Mouse (Mus musculus) embryo, embryonic 11.5 days (tissue): ENCODE results near the gene Adgrg5.
A peak's percentile ranks its signal among the peaks of the same experiment; 100 is the strongest.

Experiments
- DNase-seq: peaks from one replicate; pipeline ENCODE4 v3.0.0-alpha.2; 2012; ENCODE audit warnings: low read depth, low spot score

The Adgrg5 gene

DNA sequence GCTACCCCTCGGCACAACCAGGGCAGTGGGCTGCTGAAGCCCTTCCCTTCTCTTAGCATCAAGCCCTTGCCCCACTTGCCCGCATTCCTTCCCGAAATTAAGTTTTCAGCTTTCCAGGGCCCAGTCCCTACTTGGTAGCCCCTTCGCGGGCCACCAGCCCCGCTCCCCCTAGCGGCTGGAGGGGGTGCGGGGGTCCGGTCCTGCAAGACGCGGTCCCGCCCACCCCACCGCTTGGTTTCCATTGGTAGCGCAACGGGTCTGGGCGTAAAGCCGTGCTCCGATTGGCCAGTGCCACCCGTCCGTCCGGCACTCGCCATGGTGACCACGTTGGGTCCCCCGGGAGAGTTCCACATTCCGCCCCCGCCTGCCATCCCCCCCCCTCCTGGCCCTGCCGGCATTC, 6.1 kb upstream of the Adgrg5 start:
- peak; percentile 96 for DNase-seq

DNA sequence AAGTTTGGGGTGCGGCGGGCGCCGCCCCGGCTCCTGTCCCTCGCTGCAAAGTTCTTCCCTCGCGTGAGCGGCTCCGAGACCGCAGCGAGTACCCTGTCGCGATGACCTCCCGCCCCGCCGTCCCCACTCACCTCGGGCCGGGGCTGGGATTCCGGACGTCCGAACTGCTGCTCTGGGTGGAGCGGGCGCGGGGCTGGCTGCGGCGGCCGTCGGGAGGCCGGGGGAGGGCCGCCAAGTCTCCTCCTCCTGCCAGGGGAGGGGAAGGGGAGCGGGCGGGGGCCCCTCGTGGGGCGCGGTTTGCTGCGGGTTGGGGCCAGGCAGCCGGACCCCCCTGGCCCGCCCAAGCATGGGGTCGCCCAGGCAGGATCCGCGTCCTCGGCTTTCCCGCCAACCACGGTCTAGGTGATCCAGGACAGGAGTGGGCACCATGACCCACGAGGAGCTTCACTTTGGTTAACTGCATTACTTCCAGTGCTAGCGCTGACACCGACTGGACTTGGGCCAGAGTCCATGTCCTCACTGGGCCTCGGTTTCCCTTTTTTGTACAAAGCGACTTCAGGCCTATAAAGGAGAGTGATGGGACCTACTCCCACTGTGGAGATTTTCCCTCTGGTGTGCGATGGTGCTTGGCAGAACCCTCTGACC, 5.5 kb upstream of the Adgrg5 start, which contains the start of gene Ccdc102a:
Gene Ccdc102a (minus strand): TSS at position 248 of the 645 bp plus-strand sequence.
- no peak for DNase-seq

DNA sequence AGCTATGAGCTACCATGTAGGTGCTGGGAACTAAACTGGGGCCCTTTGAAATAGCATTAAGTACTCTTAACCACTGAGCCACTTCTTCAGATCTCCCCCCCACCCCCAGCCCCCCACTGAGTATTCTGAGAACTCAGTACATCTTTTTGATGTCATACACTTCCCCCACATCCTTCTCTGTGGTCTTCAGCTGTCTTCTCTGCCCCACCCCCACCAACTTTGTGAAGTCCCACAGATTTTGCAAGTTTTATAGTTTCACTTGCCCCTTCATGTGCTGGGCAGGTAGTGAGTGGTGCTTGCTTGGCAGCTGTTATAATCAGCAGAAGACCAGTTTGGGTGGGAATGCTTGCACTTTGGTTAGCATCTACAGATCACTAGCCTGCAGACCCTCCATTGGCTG, 4.2 kb upstream of the Adgrg5 start:
- DNase-seq, result no peak

DNA sequence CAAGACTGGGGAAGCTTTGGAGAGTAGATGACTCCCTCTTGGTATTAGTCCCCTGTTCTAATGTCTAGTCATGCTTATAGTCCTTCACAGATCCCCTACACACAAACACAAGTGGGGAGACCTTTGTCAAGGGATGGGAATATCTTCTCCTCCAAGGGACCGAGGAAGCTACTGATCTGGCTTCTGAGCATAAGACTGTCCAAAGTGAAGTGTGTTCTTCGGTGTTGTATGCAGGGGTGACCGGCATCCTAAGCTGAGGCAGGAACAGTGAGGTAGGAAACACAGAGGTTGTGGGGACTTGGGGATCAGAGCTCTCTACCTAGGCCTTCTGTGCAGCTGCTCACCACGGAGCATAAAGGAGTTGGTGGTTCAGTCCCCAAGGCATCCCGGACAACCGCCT, 1.3 kb upstream of the Adgrg5 start:
- no peak for DNase-seq

DNA sequence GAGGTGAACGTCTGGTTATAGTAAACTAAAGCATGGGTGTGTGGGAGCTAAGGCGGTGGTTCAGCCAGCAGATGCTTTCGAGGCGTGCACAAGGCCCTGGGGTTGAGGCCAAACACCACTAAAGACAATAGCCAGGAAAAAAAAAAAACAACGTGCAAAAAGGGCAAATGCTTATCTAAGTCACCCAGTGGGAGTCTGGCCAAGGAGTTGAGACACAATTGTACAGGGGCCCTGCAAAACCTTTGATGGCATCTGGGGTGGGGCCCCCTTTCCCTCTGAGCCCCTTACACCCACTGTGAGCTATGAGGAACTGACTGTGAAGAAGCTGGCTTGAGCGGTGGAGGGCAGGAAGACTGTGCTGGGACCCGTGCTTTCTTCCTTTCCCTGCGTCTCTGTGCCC, 892 bp upstream of the Adgrg5 start:
- no peak for DNase-seq

DNA sequence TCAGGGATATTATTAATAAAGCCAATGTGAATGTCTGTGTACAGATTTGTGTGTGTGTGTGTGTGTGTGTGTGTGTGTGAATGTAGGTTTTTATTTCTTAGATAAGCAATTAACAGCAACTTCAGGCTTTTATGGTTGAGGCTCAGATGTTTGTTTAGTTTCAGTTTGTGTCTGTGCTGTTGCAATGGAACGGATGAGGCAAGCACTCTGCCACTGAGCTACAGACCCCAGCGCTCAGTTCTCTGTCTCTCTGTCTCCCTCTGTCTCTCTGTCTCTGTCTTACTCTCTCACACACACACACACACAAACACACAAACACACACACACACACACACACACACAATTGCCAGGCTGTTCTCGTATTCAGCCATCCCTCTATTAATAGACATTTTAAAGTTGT, 4.7 kb downstream of the Adgrg5 start:
- no peak for DNase-seq

DNA sequence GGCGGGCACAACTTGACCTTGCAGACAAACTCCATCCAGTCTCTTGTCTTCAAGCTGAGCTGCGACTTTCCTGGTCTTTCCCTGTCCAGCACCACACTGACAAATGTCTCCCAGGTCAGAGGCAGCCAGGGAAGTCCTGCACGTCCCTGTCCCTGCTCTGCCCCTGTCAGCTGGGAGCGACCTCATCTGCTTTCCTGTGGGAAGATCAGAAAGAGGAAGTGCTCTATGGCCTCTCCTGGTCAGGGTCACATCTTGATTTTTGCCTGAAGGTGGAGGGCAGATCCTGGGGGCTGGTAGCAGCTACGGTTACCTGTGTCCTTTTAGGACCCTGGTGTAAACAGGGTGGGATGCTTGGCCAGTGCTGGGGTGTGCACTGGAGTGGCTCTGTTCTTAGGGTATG, 10.4 kb downstream of the Adgrg5 start:
- no peak for DNase-seq

DNA sequence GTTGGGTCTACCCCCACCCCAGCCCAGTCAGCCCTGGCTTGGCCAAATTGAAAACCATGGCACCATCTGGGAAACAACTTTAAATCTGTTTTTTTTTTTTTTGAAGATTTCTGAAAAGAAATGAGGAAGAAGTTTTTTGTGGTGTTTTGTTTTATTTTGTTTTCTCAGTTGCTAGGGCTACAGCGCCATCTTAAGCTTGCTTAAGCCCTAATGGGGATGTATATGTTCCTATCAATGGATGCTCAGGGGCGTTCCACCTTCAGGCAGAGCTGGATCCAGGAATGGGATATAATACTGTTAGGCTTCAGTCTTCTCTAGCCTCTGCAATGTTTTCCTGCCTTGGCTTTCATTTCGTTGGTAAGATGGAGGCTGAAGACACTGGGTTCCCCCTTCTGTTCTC, 11.7 kb downstream of the Adgrg5 start:
- DNase-seq, result no peak

DNA sequence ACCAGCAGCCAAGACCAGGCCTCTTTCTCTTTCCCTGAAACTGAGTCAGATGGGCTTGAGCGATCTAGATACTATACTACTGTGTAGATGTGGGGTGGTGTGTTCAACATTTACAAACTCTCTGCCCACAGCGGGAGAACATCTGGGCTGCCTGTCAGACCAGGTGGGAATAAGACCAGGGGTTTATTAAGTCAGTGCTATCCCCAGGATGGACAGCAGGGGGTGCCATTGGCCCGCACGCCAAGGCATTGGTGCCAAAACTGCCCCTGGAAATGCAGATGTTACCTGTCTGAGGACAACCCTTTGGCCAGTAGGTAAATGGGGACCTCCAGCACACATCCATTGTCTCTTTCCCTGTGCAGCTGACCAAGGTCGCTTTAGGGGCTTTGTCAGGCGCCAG, 19.1 kb downstream of the Adgrg5 start:
- DNase-seq, result peak; percentile 46

DNA sequence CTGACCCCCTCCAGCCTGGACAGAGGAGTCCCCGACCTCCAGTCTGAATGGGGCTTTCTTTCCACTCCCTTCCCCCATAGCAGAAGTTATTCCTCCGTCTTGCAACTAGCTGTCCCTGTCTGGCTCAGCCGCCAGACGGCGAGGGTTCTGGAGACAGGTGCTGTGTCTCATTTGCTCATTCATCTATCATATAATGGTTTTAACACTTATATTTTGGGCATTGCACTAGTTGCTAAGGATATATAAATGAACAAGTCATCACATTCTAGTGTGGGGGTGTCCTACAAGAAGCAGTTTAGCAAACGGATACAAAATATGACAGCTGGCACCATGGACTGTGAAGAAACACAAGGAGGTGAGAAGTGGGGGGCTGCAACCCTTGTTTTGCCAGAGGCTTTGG, 21.7 kb downstream of the Adgrg5 start:
- no peak for DNase-seq

DNA sequence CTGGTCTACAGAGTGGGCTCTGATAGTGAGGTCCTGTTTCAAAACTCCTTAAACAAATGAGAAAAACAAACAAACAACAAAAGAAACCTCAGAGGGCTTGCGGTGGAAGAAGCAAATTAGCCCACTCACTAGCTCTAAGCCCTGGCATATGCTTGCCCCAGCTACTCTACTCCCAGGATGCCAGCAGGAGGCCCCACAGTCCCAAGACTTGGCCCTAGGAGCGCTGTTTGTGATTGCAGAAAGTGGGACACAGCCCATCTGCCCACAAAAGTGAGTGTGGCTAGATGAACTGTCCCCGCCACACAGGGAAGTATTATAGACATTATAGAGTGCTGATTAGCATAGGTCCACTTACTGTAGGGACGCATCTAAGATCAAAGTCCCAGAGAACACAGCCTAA, 24.9 kb downstream of the Adgrg5 start:
- no peak for DNase-seq

DNA sequence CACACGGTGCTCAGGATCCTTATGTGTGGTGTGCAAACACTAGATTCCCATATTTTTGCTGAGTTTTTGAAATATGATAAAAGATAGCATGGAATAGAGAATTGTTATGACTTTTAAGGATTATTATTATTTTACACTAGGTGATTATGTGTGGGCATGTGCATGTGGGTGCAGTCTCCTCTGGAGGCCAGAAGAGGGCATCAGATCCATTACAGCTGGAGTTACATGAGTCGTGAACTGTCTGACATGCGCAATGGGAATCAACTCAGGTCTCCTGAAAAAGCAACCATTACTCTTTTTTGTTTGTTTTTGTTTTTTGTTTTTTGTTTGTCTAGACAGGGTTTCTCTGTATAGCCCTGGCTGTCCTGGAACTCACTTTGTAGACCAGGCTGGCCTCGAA, 25.5 kb downstream of the Adgrg5 start:
- no peak for DNase-seq

DNA sequence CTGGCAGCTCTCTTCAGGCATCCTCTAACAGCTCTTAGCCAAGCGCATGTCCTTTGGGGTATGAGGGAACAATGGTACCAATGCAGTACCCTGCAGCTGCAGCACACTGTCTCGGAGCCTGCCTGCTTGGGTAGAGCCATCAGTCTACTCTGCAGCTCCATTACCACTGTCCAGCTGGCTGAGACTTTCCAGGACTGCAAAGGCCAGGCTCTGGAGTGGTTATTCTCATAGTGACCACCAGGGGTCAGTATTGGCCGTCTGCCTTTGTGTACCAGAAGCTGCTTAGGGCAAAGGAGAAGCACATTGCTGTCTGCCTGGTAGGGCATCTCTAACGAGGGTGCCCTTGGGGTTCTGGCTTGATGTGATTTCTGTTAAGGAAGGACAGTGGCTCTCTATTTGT, 26.6 kb downstream of the Adgrg5 start:
- peak; percentile 69 for DNase-seq

DNA sequence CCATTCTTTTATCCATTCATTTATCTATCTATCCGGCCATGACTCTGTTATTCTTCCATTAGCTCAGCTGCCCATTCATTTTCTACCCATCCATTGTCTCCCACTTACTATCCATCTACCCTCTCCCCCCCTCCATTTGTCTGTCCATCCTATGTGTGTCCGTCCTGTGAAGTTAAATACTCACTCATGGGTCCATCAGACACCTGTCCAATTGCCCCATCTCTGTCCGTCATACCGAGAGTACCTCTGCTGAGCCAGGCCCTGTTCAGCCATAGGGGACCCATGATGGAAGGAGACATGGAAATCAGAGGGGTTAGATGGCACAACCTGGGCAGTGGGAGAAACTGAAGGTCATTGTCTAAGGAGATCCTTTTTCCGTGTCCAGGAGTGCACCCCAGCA, 27.0 kb downstream of the Adgrg5 start:
- DNase-seq, result no peak

DNA sequence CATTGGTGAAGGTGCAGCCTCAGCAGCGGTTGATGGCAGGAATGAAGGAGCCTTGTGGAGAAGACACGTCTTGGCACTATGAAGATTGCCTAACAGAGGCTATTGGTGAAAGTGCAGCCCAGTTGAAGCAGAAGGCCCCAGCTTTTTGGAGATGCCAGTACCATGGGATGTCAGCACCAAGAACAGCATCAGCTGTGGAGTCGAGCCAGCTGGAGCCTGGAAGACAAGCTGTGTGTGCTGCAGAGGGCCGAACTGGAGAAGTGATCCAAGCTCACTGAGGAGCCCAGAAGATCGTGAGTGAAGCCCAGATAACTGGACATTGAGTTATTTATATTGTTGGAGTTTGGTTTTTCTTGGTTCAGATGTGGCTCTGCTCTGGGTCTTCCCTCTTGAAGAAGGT, 28.6 kb downstream of the Adgrg5 start:
- DNase-seq, result no peak

DNA sequence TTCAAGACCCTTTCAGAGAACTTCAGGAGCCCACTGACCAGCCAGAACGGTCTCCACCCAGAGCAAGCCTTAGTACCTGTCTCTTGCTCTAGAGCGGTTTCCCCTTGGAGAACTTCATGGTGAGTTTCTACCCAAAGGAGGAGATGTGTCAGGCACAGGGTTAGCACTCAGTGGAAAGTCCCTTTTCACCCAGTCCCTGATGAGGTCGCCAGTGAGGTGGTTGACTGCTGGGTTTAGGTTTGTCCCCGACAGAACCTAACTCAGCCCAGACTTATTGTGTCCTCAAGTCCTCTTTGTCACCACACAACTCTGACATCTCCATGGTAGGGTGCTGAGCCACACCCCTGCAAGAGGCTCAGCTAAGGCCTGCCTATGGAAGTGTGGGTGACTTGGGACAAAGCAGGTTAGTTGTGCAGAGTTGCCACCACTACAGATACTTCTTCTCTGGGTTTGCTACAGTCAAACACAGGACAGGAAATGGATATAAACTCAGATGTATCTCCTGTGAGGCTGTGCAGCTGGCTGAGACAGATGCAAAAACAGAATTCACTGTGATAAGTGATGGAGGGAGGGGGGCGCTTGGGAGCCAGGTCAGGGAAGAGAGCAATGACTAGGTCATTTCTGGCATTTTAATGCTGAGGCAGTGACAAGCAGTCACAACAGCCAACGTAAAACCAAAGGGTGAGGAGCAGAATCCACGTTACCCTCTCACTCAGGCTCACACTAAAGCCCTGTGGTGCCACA, 30.3 kb downstream of the Adgrg5 start:
- no peak for DNase-seq

DNA sequence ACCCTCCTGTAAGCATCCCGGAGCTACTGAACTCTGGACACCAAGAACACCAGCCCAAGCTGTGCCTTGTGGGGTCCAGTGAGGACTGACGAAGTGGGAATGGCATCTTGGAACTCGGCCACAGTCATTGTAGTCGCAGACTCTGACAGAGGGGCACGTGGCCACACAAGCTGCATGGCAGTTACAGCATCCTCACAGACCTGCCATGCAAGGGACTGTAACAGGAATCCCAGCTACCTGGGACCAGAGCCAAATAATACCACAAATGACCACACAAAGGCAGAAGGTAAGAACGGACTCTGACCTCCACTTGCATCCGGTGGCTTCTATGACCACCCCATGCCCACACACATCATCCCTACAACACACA, 30.9 kb downstream of the Adgrg5 start:
- no peak for DNase-seq

DNA sequence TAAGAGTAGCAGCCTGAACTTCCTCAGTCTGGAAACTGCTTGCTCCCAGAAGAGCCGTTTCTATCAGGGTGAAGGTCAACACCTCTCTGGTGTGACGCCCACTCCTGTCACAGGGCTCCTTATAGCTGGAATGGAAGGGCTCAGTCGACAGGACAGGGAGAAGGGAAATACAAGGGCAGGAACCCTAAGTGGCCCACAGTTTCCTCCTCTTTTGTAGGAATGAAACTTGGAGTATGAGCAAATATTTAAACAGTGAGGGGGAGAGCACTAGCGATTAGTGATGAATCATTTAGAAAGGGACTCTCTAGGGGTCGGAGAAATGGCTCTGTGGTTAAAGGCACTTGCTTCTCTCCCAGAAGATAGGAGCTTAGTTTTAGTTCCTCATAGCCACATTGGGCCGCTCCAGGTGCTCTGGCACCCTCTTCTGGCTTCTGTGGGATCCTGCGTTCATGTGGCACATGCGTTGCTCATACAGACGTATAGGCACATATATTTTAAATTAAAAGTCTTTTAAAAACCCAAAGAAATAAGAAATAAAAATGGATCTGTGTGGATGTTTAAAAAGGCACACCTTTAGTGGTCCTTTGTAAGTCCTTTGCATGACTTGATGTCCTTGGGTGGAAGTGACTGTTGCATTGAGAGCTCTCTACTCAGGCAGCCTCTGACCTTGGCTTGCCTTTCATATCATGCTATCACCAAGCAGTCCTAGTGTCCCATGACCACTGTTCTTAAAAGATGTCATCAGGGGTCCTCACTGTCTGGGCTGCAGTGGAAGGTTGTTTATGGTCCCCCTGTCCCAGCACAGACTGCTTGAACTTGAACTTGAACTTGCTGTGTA, 31.6 kb downstream of the Adgrg5 start:
- no peak for DNase-seq

DNA sequence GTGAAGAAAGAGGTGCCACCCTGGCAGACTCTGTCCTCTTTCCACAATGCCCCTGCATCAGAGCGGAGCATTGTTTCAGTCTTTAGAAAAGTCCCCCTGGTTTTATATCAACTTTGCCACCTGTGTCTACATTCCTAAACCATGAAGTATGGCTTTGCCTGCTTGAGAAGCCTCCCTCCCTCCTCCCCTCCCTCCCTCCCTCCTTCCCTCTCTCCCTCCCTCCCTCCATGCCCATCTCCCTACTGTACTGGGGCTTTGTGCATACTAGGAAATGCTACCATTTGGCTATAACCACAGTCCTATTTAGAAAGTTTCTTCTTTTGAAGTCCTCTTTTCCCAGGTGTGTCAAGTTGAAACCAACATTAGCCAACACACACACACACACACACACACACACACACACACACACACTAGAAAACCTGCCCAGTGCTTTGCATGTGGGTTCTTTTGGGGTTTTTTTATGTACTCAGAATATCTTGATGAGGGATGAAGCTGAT, 32.6 kb downstream of the Adgrg5 start:
- no peak for DNase-seq

DNA sequence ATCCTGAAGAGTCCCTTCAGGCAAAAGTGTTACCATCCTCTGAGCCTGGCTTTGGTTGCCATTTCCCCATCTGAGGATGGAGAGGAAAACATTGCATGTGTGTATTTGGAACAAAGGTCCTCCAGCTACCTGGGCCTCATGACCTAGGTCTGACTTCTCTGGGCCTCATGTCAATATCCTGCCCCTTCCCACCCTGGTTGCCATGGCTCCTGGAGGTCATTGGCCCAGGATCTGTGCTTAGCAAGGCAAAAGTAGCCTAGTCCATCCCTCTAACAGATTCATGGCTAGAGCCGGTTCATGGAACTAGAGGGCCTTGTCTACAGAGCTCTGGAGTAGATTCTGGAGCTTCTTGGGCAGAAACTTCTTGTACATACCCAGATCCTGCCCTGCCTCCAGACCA, 38.7 kb downstream of the Adgrg5 start:
- DNase-seq, result no peak

DNA sequence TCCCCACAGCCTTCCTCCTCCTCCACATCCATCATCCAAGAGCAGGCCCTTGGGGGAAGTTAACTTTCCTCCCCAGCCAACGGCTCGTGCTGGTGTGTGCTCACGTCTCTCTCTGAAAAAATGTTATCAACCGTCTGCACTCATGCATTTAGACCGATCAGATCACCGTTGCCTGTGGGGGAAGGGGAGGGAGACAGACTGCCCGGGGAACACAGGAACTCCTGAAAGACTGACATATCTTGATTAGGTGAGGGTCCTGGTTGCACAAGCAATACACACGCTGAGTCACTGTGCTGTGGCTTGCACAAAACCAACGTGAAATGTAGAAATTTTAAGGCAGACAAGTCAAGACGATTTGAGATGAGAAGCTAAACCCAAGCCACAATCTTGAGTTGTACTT, 41.3 kb downstream of the Adgrg5 start:
- DNase-seq, result no peak

DNA sequence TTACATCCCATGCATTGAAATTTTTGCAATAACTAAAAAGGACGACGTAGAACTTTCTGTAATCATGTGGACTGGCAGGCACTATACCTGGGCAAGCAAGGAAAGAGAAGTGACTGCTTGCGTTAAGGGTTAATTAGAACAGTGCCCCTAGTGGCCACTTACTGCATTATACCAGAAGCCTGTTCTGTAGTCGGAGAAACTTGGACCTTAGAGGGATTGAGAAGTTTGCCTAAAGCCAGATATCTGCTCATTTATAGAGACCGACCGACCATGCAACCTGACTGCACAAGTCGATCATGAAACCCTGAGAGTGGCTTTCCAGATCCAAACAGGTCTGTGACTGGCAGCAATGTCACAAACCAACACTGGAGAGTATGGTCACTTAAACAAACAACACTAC, 43.1 kb downstream of the Adgrg5 start:
- peak; percentile 22 for DNase-seq

DNA sequence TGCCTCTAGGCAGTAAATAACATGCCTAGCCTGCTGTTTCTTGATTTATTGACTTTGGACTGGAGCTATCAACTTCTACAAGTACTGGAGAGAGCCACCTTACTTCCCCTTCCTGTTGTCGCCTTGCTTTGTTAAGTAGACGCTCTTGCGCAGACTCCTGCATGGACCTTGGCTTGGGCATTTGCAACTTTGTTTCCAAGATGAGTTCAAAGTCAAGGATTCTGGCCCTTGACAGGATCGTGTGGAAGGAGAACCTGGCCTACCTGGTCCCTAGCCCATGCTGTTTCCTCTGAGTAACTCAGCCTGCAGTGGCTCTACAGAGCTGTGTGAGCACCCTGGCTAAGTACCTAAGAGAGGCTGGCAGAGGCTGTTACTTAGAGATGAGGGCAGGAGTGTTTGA, 43.6 kb downstream of the Adgrg5 start:
- DNase-seq, result no peak
